Mouse (Mus musculus) spleen, adult 2 months (tissue): Measurements from ENCODE around the gene Tef.

ENCODE experiments used
- CTCF ChIP-seq: fragments of 200-500 bp; IDR thresholded peaks from 2 replicates; pipeline ENCODE4 v1.5.1; 2011; ENCODE audit warnings: mild to moderate bottlenecking, inconsistent platforms; ENCODE audit not compliant: insufficient read depth, insufficient read length, insufficient replicate concordance; ENCODE audit errors: extremely low read depth
- POLR2A ChIP-seq: fragments of 200-500 bp; IDR thresholded peaks from 2 replicates; pipeline ENCODE4 v1.6.1; 2011; ENCODE audit warnings: low read depth, low read length, inconsistent platforms

DNA sequence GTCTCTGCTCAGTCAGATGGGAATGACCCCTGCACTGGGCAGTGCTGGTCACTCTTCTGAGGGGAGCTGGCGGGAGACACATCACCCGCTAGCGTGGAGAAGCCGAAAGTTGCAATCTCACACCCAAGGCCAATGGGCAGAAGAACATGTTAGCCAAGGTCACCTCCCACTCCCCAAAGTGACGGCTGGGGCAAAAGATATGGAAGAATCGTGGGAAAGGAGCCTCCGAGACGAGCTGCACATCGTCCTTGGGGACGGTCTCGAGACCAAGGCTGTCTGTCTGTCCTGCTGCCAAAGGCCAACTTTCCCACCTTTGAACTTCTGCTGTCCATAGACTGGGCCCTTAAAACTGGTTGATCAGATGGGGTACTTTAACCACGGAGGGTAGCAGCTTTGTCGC is 14.7 kb upstream of the Tef start:
- TF ChIP-seq CTCF (no peak), POLR2A (no peak)
